Mouse (Mus musculus): Measurements from ENCODE around the gene Irf2. TPM values are rescaled to one million over a fixed set of nuclear protein-coding genes. Genes with fewer than 3 reads are reported as not detected.

Gene Irf2
- polyA plus RNA-seq, 1 experiment from 2014 or later = 23.2 TPM

DNA sequence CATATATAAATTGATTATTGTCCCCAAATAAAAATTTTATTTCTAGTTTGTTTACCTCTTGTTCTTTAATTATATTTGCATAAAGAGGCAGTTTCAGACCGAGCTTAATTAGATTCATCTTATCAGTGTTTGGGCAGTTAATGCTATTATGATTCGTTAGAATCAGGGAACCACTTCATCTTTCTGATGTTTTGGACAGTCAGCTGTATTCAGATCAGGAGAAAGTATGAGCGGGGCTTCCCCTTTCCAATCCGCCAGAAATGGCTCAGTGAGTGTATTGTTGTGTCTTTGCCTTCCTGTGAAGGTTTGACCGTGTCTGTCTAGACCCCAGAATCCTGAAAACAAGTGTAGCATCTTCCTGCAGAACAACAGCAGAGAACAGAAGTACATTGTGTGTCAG lies 97.4 kb downstream of the Irf2 start:
- no peak for ATAC-seq (ENCODE audit: insufficient number of reproducible peaks, insufficient read depth, low FRiP score, low read depth)
- no peaks in the 10 kb centered on the region for H3K4me1 ChIP-seq (ENCODE audit: control insufficient read depth, insufficient read depth, low read length)
- WGBS = 81% methylated on average over 5 of the region's 5 CpGs
- H3K9me3 ChIP-seq (ENCODE audit: control insufficient read depth, low read depth, low read length) = no peaks in the 10 kb centered on the region
- H3K27me3 ChIP-seq (ENCODE audit: control insufficient read depth, insufficient read depth, low read length) = no peaks in the 10 kb centered on the region
- H3K9ac ChIP-seq (replicated peaks; ENCODE audit: low read depth, low read length) = no peak overlapping the region
- H3K4me2 ChIP-seq (replicated peaks; ENCODE audit: low read depth, low read length) = no peak overlapping the region
- 0 out of 2 replicates have a peak, but pooled peaks cover 3% of the 10 kb centered on the region for H3K36me3 ChIP-seq (ENCODE audit: control insufficient read depth, insufficient read depth, low read length)
- H3K27ac ChIP-seq (ENCODE audit: low read length) = no peak overlapping the region
- H3K4me3 ChIP-seq (ENCODE audit: low read depth, low read length) = no peak overlapping the region

DNA sequence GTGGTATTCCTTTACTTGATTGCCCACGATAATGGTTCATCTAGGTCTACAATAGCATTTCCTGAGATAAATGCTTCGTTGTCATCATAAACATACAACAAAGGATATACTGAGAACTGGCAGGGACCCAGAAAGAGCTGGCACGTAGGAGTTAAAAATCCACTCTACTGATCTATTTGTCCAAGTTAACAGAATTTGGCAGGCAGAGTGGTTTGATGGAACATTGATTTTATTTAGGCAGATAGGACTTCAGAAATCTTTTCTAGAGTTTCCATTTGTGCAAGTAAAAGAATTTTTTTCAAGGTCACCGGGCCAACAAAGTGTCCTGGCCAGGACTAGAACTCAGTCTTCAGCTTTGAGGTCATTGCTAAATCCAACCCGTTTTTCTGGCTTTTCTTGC lies 98.5 kb downstream of the Irf2 start:
- no peaks in the 10 kb centered on the region for H3K27me3 ChIP-seq (ENCODE audit: control insufficient read depth, insufficient read depth, low read length)
- no peak overlapping the region for H3K9ac ChIP-seq (replicated peaks; ENCODE audit: low read depth, low read length)
- no peak for ATAC-seq (ENCODE audit: insufficient number of reproducible peaks, insufficient read depth, low FRiP score, low read depth)
- no peak overlapping the region for H3K4me3 ChIP-seq (ENCODE audit: low read depth, low read length)
- H3K27ac ChIP-seq (ENCODE audit: low read length) = no peak overlapping the region
- H3K9me3 ChIP-seq (ENCODE audit: control insufficient read depth, low read depth, low read length) = no peaks in the 10 kb centered on the region
- no peak overlapping the region for H3K4me2 ChIP-seq (replicated peaks; ENCODE audit: low read depth, low read length)
- peaks cover 10% of the 10 kb centered on the region; the same call in 1 of the 2 replicates for H3K4me1 ChIP-seq (ENCODE audit: control insufficient read depth, insufficient read depth, low read length)
- H3K36me3 ChIP-seq (ENCODE audit: control insufficient read depth, insufficient read depth, low read length) = 0 out of 2 replicates have a peak, but pooled peaks cover 3% of the 10 kb centered on the region
- WGBS = 79% methylated on average over 5 of the region's 5 CpGs

GRCm38 (mm10) chr8:46840390-46840789 lies 100.9 kb downstream of the Irf2 start:
- Histone ChIP-seq H3K9ac (replicated peaks; ENCODE audit: low read depth, low read length) (no peak overlapping the region), H3K27ac (ENCODE audit: low read length) (no peak overlapping the region), H3K4me1 (ENCODE audit: control insufficient read depth, insufficient read depth, low read length) (peaks cover 10% of the 10 kb centered on the region; the same call in 1 of the 2 replicates), H3K4me2 (replicated peaks; ENCODE audit: low read depth, low read length) (no peak overlapping the region), H3K36me3 (ENCODE audit: control insufficient read depth, insufficient read depth, low read length) (peaks cover 3% of the 10 kb centered on the region; the same call in 1 of the 2 replicates), H3K9me3 (ENCODE audit: control insufficient read depth, low read depth, low read length) (no peaks in the 10 kb centered on the region), H3K27me3 (ENCODE audit: control insufficient read depth, insufficient read depth, low read length) (no peaks in the 10 kb centered on the region), H3K4me3 (ENCODE audit: low read depth, low read length) (no peak overlapping the region)
- 90% methylated on average over 4 of the region's 4 CpGs for WGBS
- no peak for ATAC-seq (ENCODE audit: insufficient number of reproducible peaks, insufficient read depth, low FRiP score, low read depth)

DNA sequence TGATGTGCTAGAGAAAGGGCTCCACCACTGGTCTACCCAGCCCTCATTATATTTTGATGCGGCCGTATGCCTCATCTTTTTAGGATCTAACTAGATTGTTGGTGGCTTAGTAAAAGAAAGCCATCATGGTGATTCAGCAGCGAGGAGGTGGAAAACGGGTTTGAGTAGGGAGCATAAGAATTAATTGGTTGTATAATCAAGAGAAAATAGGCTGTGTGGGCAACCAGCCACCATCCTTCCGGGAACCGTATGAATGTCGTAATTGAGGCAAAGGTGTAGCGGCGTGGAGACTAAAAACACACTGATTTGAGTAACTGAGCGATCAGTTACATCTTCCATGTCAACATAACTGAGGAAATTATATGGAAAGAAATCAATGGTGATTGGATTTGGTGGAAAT lies 101.3 kb downstream of the Irf2 start:
- WGBS = 94% methylated on average over 10 of the region's 10 CpGs
- Histone ChIP-seq H3K4me3 (ENCODE audit: low read depth, low read length) (no peak overlapping the region), H3K9ac (replicated peaks; ENCODE audit: low read depth, low read length) (no peak overlapping the region), H3K9me3 (ENCODE audit: control insufficient read depth, low read depth, low read length) (no peaks in the 10 kb centered on the region), H3K27ac (ENCODE audit: low read length) (no peak overlapping the region), H3K27me3 (ENCODE audit: control insufficient read depth, insufficient read depth, low read length) (no peaks in the 10 kb centered on the region), H3K4me1 (ENCODE audit: control insufficient read depth, insufficient read depth, low read length) (peaks cover 10% of the 10 kb centered on the region; the same call in 1 of the 2 replicates), H3K4me2 (replicated peaks; ENCODE audit: low read depth, low read length) (no peak overlapping the region), H3K36me3 (ENCODE audit: control insufficient read depth, insufficient read depth, low read length) (peaks cover 4% of the 10 kb centered on the region; the same call in 1 of the 2 replicates)
- no peak for ATAC-seq (ENCODE audit: insufficient number of reproducible peaks, insufficient read depth, low FRiP score, low read depth)

DNA sequence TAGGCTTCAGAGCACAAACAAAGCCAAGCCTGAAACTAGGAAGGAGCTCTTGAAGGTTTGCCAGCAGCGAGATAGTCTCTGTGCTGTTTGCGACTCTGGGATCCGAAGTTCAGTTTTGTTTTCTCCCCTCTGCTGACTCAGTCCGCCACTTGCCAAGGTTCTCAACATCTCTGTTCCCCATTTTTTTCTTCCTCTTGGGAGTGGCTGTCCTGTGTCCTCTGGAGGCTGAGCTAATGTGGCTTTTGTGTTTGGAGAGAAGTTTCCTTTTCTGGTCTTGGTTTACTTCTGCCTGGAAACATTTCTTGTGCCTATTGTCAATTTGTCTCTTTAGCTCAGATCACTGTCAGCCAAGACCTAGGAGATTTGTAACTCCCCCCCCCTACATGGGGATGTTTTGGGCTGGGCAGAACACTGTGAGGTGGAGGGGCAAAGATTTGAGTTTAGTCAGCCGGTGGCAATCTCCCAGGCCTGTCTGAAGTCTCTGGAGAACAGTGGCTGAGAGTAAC lies 103.2 kb downstream of the Irf2 start:
- Histone ChIP-seq H3K36me3 (ENCODE audit: control insufficient read depth, insufficient read depth, low read length) (peaks cover 9% of the 10 kb centered on the region), H3K4me2 (replicated peaks; ENCODE audit: low read depth, low read length) (no peak overlapping the region), H3K9ac (replicated peaks; ENCODE audit: low read depth, low read length) (no peak overlapping the region), H3K9me3 (ENCODE audit: control insufficient read depth, low read depth, low read length) (no peaks in the 10 kb centered on the region), H3K27me3 (ENCODE audit: control insufficient read depth, insufficient read depth, low read length) (no peaks in the 10 kb centered on the region), H3K4me3 (ENCODE audit: low read depth, low read length) (no peak overlapping the region), H3K27ac (ENCODE audit: low read length) (peak overlapping the region; percentile 48; the same call in 1 of the 2 replicates), H3K4me1 (ENCODE audit: control insufficient read depth, insufficient read depth, low read length) (peaks cover 10% of the 10 kb centered on the region; the same call in 1 of the 2 replicates)
- ATAC-seq (ENCODE audit: insufficient number of reproducible peaks, insufficient read depth, low FRiP score, low read depth) = no peak
- WGBS = 58% methylated on average over 5 of the region's 5 CpGs

DNA sequence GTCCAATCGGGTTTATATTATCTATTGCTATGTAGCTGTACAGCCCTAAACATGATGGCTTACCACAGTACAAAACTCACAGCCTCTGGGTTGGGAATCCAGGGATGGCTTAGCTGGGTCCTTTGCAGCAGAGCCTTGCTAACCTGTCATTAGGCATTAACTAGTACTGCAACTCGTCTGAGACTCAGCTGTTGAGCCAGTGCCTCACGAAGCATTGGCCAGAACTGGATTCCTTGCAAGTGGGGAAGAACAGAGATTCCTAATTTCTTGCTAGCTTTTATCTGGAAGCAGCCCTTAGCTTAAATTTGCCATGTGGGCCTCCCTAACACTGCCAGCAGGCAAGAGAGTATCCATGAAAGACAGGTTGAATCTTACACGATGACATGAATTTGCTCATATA lies 104.3 kb downstream of the Irf2 start:
- H3K4me2 ChIP-seq (replicated peaks; ENCODE audit: low read depth, low read length) = no peak overlapping the region
- H3K9ac ChIP-seq (replicated peaks; ENCODE audit: low read depth, low read length) = no peak overlapping the region
- H3K27ac ChIP-seq (ENCODE audit: low read length) = no peak overlapping the region; the same call in 1 of the 2 replicates
- WGBS = 84% methylated on average over 4 of the region's 4 CpGs
- H3K4me1 ChIP-seq (ENCODE audit: control insufficient read depth, insufficient read depth, low read length) = peaks cover 10% of the 10 kb centered on the region; the same call in 1 of the 2 replicates
- no peak overlapping the region for H3K4me3 ChIP-seq (ENCODE audit: low read depth, low read length)
- peaks cover 9% of the 10 kb centered on the region for H3K36me3 ChIP-seq (ENCODE audit: control insufficient read depth, insufficient read depth, low read length)
- H3K27me3 ChIP-seq (ENCODE audit: control insufficient read depth, insufficient read depth, low read length) = no peaks in the 10 kb centered on the region
- no peaks in the 10 kb centered on the region for H3K9me3 ChIP-seq (ENCODE audit: control insufficient read depth, low read depth, low read length)
- ATAC-seq (ENCODE audit: insufficient number of reproducible peaks, insufficient read depth, low FRiP score, low read depth) = no peak

DNA sequence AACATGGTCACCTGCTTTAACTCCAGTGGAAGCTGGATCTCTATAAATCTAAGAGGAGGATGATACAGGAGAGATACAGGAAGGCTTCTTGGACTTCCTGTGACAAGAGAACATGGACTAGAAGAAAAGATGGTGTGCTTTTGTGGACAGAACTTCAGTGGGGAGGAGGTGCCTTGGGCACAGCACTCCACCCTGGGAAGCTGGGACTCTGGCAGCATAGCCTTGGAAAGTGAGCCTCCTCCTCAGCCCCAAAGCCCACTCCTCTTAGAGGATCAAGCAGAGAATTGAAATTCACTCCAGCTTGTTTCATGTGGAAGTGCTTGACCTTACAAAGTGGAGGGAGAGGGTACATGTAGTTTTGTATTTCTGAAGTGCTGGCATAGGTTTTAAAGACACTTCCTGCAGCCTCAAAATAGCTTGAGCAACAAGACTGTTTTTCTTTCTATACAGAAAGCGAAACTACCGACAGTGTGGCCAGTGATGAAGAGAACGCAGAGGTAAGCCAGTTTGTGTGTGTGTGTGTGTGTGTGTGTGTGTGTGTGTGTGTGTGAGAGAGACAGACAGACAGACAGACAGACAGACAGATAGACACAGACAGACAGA lies 104.9 kb downstream of the Irf2 start:
- Histone ChIP-seq H3K4me3 (ENCODE audit: low read depth, low read length) (no peak overlapping the region), H3K36me3 (ENCODE audit: control insufficient read depth, insufficient read depth, low read length) (peaks cover 9% of the 10 kb centered on the region), H3K9ac (replicated peaks; ENCODE audit: low read depth, low read length) (no peak overlapping the region; the same call in 1 of the 2 replicates), H3K9me3 (ENCODE audit: control insufficient read depth, low read depth, low read length) (no peaks in the 10 kb centered on the region), H3K27me3 (ENCODE audit: control insufficient read depth, insufficient read depth, low read length) (no peaks in the 10 kb centered on the region), H3K27ac (ENCODE audit: low read length) (peak overlapping the region; percentile 63; the same call in 1 of the 2 replicates), H3K4me2 (replicated peaks; ENCODE audit: low read depth, low read length) (no peak overlapping the region), H3K4me1 (ENCODE audit: control insufficient read depth, insufficient read depth, low read length) (peaks cover 10% of the 10 kb centered on the region; the same call in 1 of the 2 replicates)
- WGBS = 75% methylated on average over 3 of the region's 3 CpGs
- no peak for ATAC-seq (ENCODE audit: insufficient number of reproducible peaks, insufficient read depth, low FRiP score, low read depth)

- H3K4me2 ChIP-seq (replicated peaks; ENCODE audit: low read depth, low read length) = no peak overlapping the region
- peaks cover 10% of the 10 kb centered on the region; the same call in 1 of the 2 replicates for H3K4me1 ChIP-seq (ENCODE audit: control insufficient read depth, insufficient read depth, low read length)
- WGBS = 66% methylated on average over 7 of the region's 7 CpGs
- no peak overlapping the region for H3K9ac ChIP-seq (replicated peaks; ENCODE audit: low read depth, low read length)
- H3K27me3 ChIP-seq (ENCODE audit: control insufficient read depth, insufficient read depth, low read length) = no peaks in the 10 kb centered on the region
- no peak overlapping the region for H3K4me3 ChIP-seq (ENCODE audit: low read depth, low read length)
- peaks cover 9% of the 10 kb centered on the region for H3K36me3 ChIP-seq (ENCODE audit: control insufficient read depth, insufficient read depth, low read length)
- H3K9me3 ChIP-seq (ENCODE audit: control insufficient read depth, low read depth, low read length) = no peaks in the 10 kb centered on the region
- H3K27ac ChIP-seq (ENCODE audit: low read length) = peak overlapping the region; percentile 1; the same call in 1 of the 2 replicates
- no peak; the same call in 1 of the 2 replicates for ATAC-seq (ENCODE audit: insufficient number of reproducible peaks, insufficient read depth, low FRiP score, low read depth)
Observed at GRCm38 (mm10) chr8:46844974-46845774, 105.6 kb downstream of the Irf2 start.

Data from stomach, embryonic 14.5 days (tissue).